Mouse (Mus musculus) midbrain, postnatal 0 days (tissue): ENCODE measurements at regions not wholly inside any gene's neighbourhood (a gene's known extent, or its start where the extent isn't known, plus 50 kb on each side); places are given as distances from the start of the nearest gene placed in this dataset.

Experiments used
- ATAC-seq: fragments of 200-750 bp; cut with Nextera tagmentation; 2 replicates; pipeline ENCODE4 v1.8.0; 2017; ENCODE audit warnings: moderate number of reproducible peaks, mild to moderate bottlenecking, moderate TSS enrichment, moderate library complexity; ENCODE audit not compliant: low FRiP score
- DNase-seq: peaks from one replicate; pipeline ENCODE4 v3.0.0-alpha.2; 2015; ENCODE audit warnings: low spot score
- H3K27ac ChIP-seq: fragments of 300-500 bp; sonication (generic); 2 replicates; pipeline ENCODE4 v1.5.1; 2014; ENCODE audit warnings: low read depth, mild to moderate bottlenecking, low read length, mixed read lengths
- H3K27me3 ChIP-seq: fragments of 300-500 bp; sonication (generic); 2 replicates; pipeline ENCODE4 v1.6.1; 2014; ENCODE audit warnings: low read length, control low read depth, mixed read lengths; ENCODE audit not compliant: insufficient read depth
- H3K36me3 ChIP-seq: fragments of 300-500 bp; sonication (generic); 2 replicates; pipeline ENCODE4 v1.6.1; 2014; ENCODE audit warnings: low read length, control low read depth, mixed read lengths; ENCODE audit not compliant: insufficient read depth
- H3K4me1 ChIP-seq: fragments of 300-500 bp; sonication (generic); 2 replicates; pipeline ENCODE4 v1.6.1; 2014; ENCODE audit warnings: mild to moderate bottlenecking, control low read depth, antibody characterized with exemption, low read length, mixed read lengths; ENCODE audit not compliant: insufficient read depth
- H3K4me2 ChIP-seq: fragments of 300-500 bp; sonication (generic); 2 replicates; pipeline ENCODE4 v1.6.1; 2014; ENCODE audit warnings: low read depth, mild to moderate bottlenecking, low read length, mixed read lengths; ENCODE audit not compliant: poor library complexity, severe bottlenecking
- H3K4me3 ChIP-seq: fragments of 300-500 bp; sonication (generic); 2 replicates; pipeline ENCODE4 v1.5.1; 2014; ENCODE audit warnings: low read depth, mild to moderate bottlenecking, low read length, moderate library complexity
- H3K9ac ChIP-seq: fragments of 300-500 bp; sonication (generic); replicated peaks from 2 replicates; pipeline ENCODE4 v1.6.1; 2014; ENCODE audit warnings: mild to moderate bottlenecking, low read length, moderate library complexity, mixed read lengths; ENCODE audit not compliant: poor library complexity, severe bottlenecking
- H3K9me3 ChIP-seq: fragments of 300-500 bp; sonication (generic); 2 replicates; pipeline ENCODE4 v1.6.1; 2016; ENCODE audit warnings: low read length, control low read depth
- CTCF ChIP-seq: IDR thresholded peaks from 2 replicates; pipeline ENCODE4 v1.5.1; 2016; ENCODE audit warnings: antibody characterized with exemption, mild to moderate bottlenecking
- WGBS: fragments of 180-500 bp; shearing (Covaris S2); extraction: QIAGEN DNeasy Blood & Tissue Kit; methylation state at CpG from one replicate; pipeline ENCODE4 v1.1.7; 2014; 5-methylcytosine and 5-hydroxymethylcytosine counted together

DNA sequence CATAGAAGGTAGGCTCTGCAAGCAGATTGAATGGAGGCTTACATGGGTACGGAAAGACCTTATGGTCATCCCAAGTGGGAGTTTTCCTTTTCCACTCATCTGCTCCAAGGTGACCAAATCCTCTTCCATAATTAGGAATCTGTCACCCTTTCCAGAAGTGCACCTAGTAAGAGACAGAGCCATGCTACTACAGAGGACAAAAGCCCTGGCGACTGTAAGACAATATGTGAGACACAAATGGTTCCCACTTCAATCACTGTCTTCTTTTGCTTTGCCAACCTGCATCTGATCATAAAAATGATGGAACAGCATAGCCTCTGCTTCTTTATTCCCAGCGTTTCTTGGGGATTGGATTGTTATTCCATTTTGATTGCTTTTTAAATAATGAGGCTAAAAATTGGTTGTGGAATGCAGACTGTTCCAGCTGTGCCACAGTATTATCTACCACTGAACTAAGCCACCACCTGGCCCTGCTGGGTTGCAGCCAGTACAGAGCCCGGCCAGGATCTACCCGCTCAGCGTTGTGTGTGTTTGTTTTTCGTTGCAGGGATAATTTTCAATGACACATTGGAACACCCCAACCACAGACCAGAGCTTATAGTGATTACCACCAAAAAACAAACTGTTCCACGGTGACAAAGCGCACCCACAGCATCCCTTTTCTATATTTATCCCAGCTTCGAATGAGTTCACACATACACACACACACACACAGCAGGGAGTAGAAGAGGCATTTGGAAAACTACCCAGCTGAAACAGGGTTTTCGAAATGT is 72.8 kb upstream of the Oprm1 start:
- ATAC-seq (no peak), DNase-seq (peak; percentile 35)
- Histone ChIP-seq H3K4me1 (no peaks in the 10 kb centered on the region), H3K4me3 (no peak overlapping the region), H3K36me3 (no peaks in the 10 kb centered on the region), H3K4me2 (no peak overlapping the region), H3K27ac (no peak overlapping the region), H3K9me3 (no peaks in the 10 kb centered on the region), H3K9ac (no peak overlapping the region), H3K27me3 (no peaks in the 10 kb centered on the region)
- WGBS = 67% methylated on average over 11 of the region's 11 CpGs
- TF ChIP-seq CTCF = no peak

DNA sequence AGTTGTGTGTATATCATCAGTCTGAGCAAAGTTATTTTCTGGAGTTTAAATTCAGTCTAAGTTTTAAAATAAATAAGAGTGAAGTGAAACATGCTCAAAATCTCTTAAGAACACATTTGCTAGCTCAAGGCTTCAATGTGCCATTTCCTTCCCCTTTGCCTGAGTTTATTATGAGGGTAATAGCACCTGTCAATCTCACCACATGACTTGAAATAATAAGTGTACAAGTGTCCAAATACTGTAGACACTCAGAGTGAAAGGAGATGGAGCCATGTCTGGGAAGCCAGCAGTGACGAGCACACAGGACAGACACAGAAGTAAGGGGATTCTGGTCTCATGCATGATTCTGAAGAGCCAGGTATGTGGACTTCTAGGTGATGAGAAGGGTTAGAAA is 72.2 kb upstream of the Oprm1 start:
- 68% methylated on average over 1 of the region's 1 CpGs for WGBS
- no peak overlapping the region for H3K4me3 ChIP-seq
- H3K4me2 ChIP-seq = no peak overlapping the region
- H3K27me3 ChIP-seq = no peaks in the 10 kb centered on the region
- ATAC-seq (no peak), DNase-seq (no peak)
- H3K9ac ChIP-seq = no peak overlapping the region
- no peak for TF ChIP-seq CTCF
- H3K27ac ChIP-seq = no peak overlapping the region
- H3K9me3 ChIP-seq = no peaks in the 10 kb centered on the region
- no peaks in the 10 kb centered on the region for H3K4me1 ChIP-seq
- no peaks in the 10 kb centered on the region for H3K36me3 ChIP-seq
